Mouse (Mus musculus) small intestine, adult 2 months (tissue): ENCODE data around the gene Tmed2.

Experiments
- CTCF ChIP-seq: fragments of 200-500 bp; IDR thresholded peaks from 2 replicates; pipeline ENCODE4 v1.5.1; 2012; ENCODE audit warnings: low read depth, mild to moderate bottlenecking, control low read depth, inconsistent platforms, low read length, moderate library complexity, mixed read lengths; ENCODE audit not compliant: insufficient replicate concordance, insufficient read length; ENCODE audit errors: extremely low read depth
- POLR2A ChIP-seq: fragments of 200-500 bp; IDR thresholded peaks from 2 replicates; pipeline ENCODE4 v1.6.1; 2012; ENCODE audit warnings: low read depth, mild to moderate bottlenecking, control low read depth, inconsistent platforms, low read length, moderate library complexity

- no peak for TF ChIP-seq POLR2A
- TF ChIP-seq CTCF = no peak
Observed at GRCm38 (mm10) chr5:124535016-124535415, 5.5 kb upstream of the Tmed2 start.
